In genomic region chr13:77118695-77119094, GRCm38 (mm10) we compare ENCODE assay signal across 19 mouse cellular contexts.
"Had no signal": no experiment of that assay in that cellular context is flagged by ENCODE, and none has a peak within 500 bp of the region (broad histone marks: within the 10 kb centered on the region; RNA-seq: fewer than 3 reads in every experiment).

No protein-coding gene starts in this region.

- H3K9me3 ChIP-seq: kidney, embryonic 15.5 days; midbrain, embryonic 10.5 days; midbrain, embryonic 13.5 days; neural tube, embryonic 13.5 days; stomach, embryonic 15.5 days had no signal

- H3K4me3 ChIP-seq: kidney, embryonic 15.5 days; left cerebral cortex, adult 2 months; midbrain, embryonic 10.5 days; midbrain, embryonic 13.5 days; neural tube, embryonic 13.5 days; stomach, embryonic 15.5 days had no signal

- H3K9ac ChIP-seq: kidney, embryonic 15.5 days; liver, embryonic 14.5 days; lung, embryonic 14.5 days; midbrain, embryonic 13.5 days; neural tube, embryonic 13.5 days; stomach, embryonic 15.5 days had no signal

- H3K27ac ChIP-seq: kidney, embryonic 15.5 days; left cerebral cortex, adult 2 months; liver, embryonic 14.5 days; macrophage; midbrain, embryonic 10.5 days; midbrain, embryonic 13.5 days; neural tube, embryonic 13.5 days; stomach, embryonic 15.5 days had no signal

- DNase-seq: kidney, adult 11 months; kidney, adult 8-10 months; kidney, postnatal 10 days; kidney, postnatal 36 days; layer of hippocampus, postnatal 36 days; lung, embryonic 14.5 days; retina, postnatal 1 day; right cerebral cortex, postnatal 25 days; spleen, adult 18-20 months; thymus, postnatal 25 days had no signal

- H3K4me1 ChIP-seq: kidney, embryonic 15.5 days; midbrain, embryonic 10.5 days; midbrain, embryonic 13.5 days; neural tube, embryonic 13.5 days; stomach, embryonic 15.5 days had no signal

- H3K36me3 ChIP-seq: neural tube, embryonic 13.5 days; stomach, embryonic 15.5 days had no signal

- H3K4me2 ChIP-seq: kidney, embryonic 15.5 days; lung, embryonic 14.5 days; midbrain, embryonic 13.5 days; neural tube, embryonic 13.5 days; stomach, embryonic 15.5 days had no signal

- H3K27me3 ChIP-seq: kidney, embryonic 15.5 days; midbrain, embryonic 13.5 days; neural tube, embryonic 13.5 days; stomach, embryonic 15.5 days had no signal

- ATAC-seq: lung, postnatal 0 days; midbrain, embryonic 13.5 days had no signal
